Mouse (Mus musculus): Measurements from ENCODE around the gene Tesmin. TPM values are rescaled to one million over a fixed set of nuclear protein-coding genes. Genes with fewer than 3 reads are reported as not detected.

The Tesmin gene
- total RNA-seq, 2 experiments from 2014 or later: 3.9 to 4.2 TPM

DNA sequence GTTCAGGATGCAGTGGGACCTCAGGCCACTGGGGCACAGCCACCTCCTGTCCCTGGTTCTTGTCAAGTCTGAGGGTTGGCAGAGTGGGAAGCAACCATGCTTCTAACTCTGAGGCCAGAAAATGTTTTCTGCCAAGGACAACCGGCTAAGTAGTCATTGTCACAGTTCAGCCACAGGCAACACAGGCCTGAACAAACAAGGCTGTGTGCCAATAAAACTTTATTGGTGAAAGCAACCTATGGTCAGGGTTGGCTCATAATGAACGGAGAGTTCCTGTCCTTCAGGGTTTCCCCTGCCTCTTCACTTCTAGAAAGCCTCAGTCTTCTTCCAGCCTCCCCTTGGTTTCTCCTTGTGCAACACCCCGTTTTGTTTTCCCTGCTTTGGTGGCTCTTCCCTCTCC is 47.2 kb downstream of the Tesmin start:
- intact Hi-C loops (cut with DNase I): no loop called here
- no peak for DNase-seq (ENCODE audit: low spot score)

GRCm38 (mm10) chr19:3436840-3437239 is 48.2 kb downstream of the Tesmin start:
- intact Hi-C loops (cut with DNase I): no loop called here
- DNase-seq (ENCODE audit: low spot score): no peak

- DNase-seq (ENCODE audit: low spot score): no peak
- intact Hi-C loops (cut with DNase I): no loop called here
Measured at GRCm38 (mm10) chr19:3437980-3438379, 49.3 kb downstream of the Tesmin start.

DNA sequence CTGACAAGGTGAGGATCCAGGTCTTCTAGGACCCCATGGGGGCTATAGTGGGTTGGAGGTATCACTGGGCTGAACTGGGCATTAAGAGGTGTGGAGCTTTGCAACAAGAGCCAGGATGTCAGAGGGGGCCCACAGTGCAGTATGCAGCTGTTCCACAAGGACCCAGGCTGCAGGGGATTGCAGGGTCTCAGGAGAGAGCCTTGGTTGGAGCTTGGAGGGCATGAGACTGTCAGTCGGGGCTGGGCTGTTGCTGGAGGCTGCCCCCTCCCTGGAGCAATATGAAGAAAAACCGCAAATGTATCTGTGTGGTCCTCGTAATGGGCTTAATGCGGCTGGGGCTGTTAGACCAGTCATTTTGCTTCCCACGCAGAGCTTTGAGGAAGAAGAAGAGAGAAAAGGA is 52.0 kb downstream of the Tesmin start:
- DNase-seq (ENCODE audit: low spot score): no peak
- intact Hi-C loops (cut with DNase I): no loop called here

DNA sequence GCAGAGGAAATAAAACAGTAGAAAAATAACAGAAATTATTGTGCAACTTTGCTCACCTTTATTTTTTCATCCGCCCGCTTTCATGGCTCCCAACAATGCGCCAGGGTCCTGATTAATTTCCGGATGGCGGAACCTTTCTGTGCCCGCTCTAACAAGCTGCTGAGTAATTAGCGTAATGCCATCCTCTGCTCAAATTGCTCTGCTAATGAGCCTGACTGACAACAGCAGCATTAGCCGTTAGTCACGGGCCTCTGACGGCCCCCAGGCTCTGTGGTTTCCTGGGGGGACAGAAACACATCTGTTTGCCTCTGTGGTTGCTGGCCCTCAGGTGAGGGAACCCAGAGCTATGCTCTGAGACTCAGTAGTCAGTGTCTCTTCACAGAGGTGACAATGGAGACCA is 52.4 kb downstream of the Tesmin start:
- DNase-seq (ENCODE audit: low spot score): no peak
- intact Hi-C loops (cut with DNase I): no loop called here

DNA sequence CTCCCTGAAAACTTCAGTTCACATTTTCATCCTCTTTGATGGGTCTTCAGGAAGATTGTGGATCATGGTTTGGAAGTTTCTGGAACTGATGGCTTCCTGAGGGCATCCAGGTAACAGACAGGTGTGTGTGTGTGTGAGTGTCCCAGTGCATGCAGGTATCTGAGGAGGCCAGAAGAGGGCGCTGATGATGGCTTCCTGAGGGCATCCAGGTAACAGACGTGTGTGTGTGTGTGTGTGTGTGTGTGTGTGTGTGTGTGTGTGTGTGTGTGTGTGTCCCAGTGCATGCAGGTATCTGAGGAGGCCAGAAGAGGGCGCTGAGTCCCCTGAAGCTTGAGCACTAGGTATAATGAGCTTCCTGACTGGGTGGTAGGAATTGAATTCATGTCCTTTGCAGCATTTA is 58.7 kb downstream of the Tesmin start:
- intact Hi-C loops (cut with DNase I): no loop called here
- no peak for DNase-seq (ENCODE audit: low spot score)

GRCm38 (mm10) chr19:3449248-3449647 is 60.6 kb downstream of the Tesmin start:
- DNase-seq (ENCODE audit: low spot score): no peak
- intact Hi-C loops (cut with DNase I): no loop called here

GRCm38 (mm10) chr19:3450714-3451113 is 62.1 kb downstream of the Tesmin start:
- DNase-seq (ENCODE audit: low spot score): no peak
- intact Hi-C loops (cut with DNase I): loop anchor here (1.0 kb wide), 2 partner anchors 61 to 158 kb away; no protein-coding TSS in a partner anchor

GRCm38 (mm10) chr19:3451170-3451569 is 62.5 kb downstream of the Tesmin start:
- DNase-seq (ENCODE audit: low spot score): no peak
- intact Hi-C loops (cut with DNase I): loop anchor here (1.0 kb wide), 1 partner anchor 159 kb away; no protein-coding TSS in a partner anchor

- DNase-seq (ENCODE audit: low spot score): no peak
- intact Hi-C loops (cut with DNase I): loop anchor here (1.0 kb wide), 1 partner anchor 159 kb away; no protein-coding TSS in a partner anchor
Measured at GRCm38 (mm10) chr19:3451649-3452048, 63.0 kb downstream of the Tesmin start.

Other genes starting within 250 kb of the Tesmin start
- gene Mrpl21, start 106.0 kb upstream of the Tesmin start, total RNA-seq (2021): 10 to 100 TPM; 93.9 to 96.1 TPM
- 1 to 10 TPM; 2.4 to 2.8 TPM for gene Ighmbp2, start 105.8 kb upstream of the Tesmin start, total RNA-seq (2021)
- 10 to 100 TPM; 60.2 to 60.5 TPM for gene Cpt1a, start 66.5 kb upstream of the Tesmin start, total RNA-seq (2021)
- gene Gal, start 25.7 kb downstream of the Tesmin start, total RNA-seq (2021): not detected
- 10 to 100 TPM; 68.8 to 83.0 TPM for gene Ppp6r3, start 186.9 kb downstream of the Tesmin start, total RNA-seq (2021)

Data from heart, postnatal 25 days (tissue).